Mouse (Mus musculus): ENCODE measurements around the gene St6galnac3. TPM values are rescaled to one million over a fixed set of nuclear protein-coding genes. Genes with fewer than 3 reads are reported as not detected.

The St6galnac3 gene
- total RNA-seq, 2 experiments from 2014 or later: 25.9 to 27.4 TPM

DNA sequence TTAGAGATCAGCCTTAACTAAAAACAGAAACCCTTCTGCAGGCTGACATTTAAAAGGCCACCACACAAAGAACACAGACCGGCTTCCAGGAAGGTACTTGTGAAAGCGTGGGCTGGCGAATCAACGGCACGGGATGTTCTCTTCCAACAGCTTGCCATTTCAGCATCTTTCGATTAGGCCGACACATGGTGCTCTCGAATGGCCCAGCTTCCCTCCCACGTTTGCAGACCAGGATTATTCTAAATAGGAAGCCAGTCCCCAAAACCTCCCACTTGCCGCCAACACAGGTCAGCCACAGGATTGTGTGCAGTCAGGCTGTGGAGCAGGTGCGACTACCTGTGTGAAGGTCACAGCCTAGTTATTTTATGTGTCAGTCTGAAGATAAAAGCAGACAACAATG is 153.8 kb downstream of the St6galnac3 start:
- no peak for TF ChIP-seq CTCF (conservative IDR thresholded peaks at IDR 0.05)
- Histone ChIP-seq H3K27ac (peak overlapping the region; percentile 95), H3K4me3 (no peak overlapping the region)
- peak; percentile 77 to 89 for DNase-seq (ENCODE audit: low spot score in 2 of 2)

DNA sequence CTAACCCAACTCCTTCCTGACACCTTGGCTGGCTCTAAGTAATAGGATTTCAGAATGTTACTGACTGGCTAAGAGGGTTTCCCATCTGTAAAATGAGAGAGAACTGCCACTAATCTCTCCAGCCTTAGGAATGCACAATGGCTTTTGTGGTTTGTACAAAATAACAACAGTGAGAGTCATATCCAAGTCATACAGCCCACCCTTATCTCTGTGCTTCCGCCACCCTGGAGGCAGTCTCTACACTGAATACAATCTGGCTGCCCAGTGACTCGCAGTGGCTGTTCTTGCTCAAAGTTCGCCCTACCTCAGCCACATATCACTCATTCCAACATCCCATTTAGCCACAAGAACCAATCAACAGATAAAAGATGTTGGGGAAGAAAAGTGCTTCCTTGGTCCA is 156.2 kb downstream of the St6galnac3 start:
- Histone ChIP-seq H3K4me3 (no peak overlapping the region), H3K27ac (peak overlapping the region; percentile 86)
- no peak for TF ChIP-seq CTCF (conservative IDR thresholded peaks at IDR 0.05)
- DNase-seq (ENCODE audit: low spot score in 2 of 2): no peak

DNA sequence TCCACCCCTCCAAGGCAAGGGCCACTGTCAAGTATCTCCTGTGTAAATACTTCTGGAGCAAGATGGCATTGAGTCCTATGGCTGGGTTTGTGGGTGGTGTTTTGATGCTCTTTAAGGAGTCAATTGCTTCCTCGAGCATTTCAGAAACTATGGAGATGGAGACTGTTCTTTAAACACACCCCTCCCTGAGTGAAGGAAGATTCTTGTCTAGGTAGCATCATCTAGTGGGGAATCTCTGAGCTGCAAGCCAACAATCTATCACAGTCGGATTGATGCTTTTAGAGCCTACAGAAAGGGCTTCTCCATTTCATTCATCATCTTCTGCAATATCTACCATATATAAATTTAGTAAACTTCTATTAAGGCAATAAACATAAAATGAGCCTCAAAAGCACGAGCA is 157.1 kb downstream of the St6galnac3 start:
- TF ChIP-seq CTCF (conservative IDR thresholded peaks at IDR 0.05): peak; percentile 84
- peak in 1 of 2 experiments; percentile 74 for DNase-seq (ENCODE audit: low spot score in 2 of 2)
- H3K4me3 ChIP-seq: no peak overlapping the region

DNA sequence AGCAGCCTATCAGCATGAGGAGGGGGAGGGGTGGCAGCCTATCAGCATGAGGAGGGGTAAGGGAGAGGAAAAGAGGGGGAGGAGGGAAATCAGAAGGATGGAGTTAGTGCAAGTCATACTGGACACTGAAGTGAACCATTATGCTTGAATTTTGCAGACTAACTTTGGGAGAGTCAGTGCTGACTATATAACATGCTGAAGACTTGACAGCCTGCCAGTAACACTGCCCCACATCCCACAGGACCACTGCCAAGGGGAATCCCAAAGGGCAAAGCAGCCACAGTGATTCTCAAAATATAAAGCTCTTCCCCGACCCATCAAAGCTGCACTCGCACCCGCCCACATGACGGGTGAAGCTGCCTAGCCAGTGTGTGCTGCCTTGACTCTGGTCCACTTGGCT is 157.5 kb downstream of the St6galnac3 start:
- no peak for TF ChIP-seq CTCF (conservative IDR thresholded peaks at IDR 0.05)
- no peak overlapping the region for H3K4me3 ChIP-seq
- peak overlapping the region; percentile 86 for H3K27ac ChIP-seq
- DNase-seq (ENCODE audit: low spot score in 2 of 2): no peak

More for the DNA sequence above, 157.1 kb downstream of the St6galnac3 start:
- H3K27ac ChIP-seq: peak overlapping the region; percentile 86

DNA sequence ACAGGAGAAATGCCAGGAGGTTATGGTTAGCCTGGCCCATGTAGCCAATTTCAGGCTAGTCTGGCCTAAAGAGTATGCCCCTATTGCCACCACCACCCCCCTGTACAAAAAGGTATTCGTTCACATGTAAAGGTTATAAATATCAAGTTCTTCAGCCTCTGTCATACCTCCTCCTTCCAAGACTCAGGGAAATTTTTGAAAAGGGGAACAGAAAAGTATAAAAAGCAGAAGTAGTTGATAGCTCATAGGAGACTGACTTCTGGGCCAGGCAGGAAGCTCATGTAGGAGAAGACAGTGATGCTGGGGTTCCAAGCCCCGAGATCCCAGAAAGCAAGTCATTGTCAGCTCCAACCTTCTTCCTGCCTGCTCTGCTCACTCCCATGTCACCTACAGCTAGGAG is 158.9 kb downstream of the St6galnac3 start:
- no peak for DNase-seq (ENCODE audit: low spot score in 2 of 2)
- H3K27ac ChIP-seq: peak overlapping the region; percentile 86
- H3K4me3 ChIP-seq: no peak overlapping the region
- no peak for TF ChIP-seq CTCF (conservative IDR thresholded peaks at IDR 0.05)

DNA sequence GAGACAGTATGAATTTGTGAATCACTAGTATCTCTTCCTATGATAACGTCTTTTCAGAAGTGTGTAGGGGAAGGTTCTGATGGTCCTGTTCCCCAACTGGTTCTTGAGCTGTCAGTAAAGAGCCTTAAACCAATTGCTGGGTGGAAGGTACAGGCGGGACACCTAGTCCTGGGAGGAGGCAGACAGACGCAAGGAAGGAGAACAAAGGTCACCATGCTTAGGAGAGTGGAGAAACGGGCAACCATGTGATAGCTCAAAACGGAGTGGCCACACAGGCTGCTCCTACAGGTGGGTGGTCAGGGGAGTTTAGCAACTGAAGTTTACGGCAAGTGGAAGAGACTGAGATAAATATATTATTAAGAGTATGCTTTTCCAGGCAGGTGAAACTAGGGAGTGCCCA is 164.1 kb downstream of the St6galnac3 start:
- H3K27ac ChIP-seq: no peak overlapping the region
- no peak for TF ChIP-seq CTCF (conservative IDR thresholded peaks at IDR 0.05)
- DNase-seq (ENCODE audit: low spot score in 2 of 2): no peak
- no peak overlapping the region for H3K4me3 ChIP-seq

DNA sequence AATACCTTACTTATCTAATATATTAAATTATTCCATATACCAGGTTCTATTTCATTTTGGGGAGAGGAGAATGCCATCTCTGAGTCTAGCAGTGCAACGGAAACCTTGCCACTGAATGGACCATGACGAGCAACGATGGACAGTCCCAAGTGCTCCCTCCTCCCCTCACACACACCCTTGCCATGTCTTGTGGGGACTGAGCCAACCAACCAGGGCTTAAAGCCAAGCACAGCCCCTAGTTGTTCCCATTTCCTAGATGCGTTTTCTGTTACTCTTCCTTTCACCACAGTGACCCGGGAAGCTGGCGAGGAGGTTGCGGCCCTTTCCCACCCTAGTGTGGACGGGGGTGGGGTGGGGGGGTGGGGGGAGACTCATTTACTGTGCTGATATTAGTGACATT is 165.4 kb downstream of the St6galnac3 start:
- no peak overlapping the region for H3K27ac ChIP-seq
- TF ChIP-seq CTCF (conservative IDR thresholded peaks at IDR 0.05): no peak
- H3K4me3 ChIP-seq: no peak overlapping the region
- DNase-seq (ENCODE audit: low spot score in 2 of 2): no peak

DNA sequence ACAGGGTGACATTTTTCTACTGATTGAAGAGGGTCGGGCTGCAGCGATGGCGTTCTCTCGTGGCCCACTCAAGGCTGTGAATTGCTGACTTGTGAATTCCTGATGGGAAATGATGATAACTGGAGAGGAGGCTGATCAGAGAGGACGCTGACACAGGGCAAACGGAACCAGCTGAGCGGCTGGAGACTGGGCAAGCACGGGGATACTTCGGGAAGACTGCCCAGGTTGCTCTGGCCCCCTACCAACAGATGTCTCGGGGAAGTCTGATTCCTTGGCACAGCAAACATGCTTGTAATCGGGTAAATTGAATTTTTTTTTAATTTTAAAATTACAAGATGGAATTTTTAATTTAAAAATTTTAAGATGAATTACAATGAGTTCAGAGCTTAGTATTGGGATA is 168.4 kb downstream of the St6galnac3 start:
- DNase-seq (ENCODE audit: low spot score in 2 of 2): no peak
- H3K4me3 ChIP-seq: peak overlapping the region; percentile 30; the same call in 1 of the 2 replicates
- TF ChIP-seq CTCF (conservative IDR thresholded peaks at IDR 0.05): no peak
- peak overlapping the region; percentile 60 for H3K27ac ChIP-seq

DNA sequence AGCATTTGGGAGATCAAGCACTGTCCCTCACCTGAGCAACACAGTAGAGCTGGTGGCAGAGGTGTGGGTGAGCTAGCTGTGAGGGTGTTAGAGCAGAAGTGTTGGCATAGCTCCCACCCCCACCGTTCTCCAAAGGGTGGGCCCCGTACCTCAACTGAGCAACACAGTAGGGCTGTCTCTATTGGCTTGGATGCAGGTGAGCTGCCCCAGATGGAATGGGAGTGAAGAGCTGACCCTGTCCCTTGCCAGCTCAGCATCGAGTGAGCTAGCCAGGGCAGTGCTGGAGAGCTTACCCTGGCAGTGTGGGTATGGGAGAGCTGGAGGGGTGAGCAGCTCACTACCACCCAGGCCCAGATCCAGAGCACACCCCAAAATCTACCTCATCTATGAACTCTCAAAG is 171.3 kb downstream of the St6galnac3 start:
- TF ChIP-seq CTCF (conservative IDR thresholded peaks at IDR 0.05): no peak
- Histone ChIP-seq H3K27ac (no peak overlapping the region), H3K4me3 (no peak overlapping the region)
- DNase-seq (ENCODE audit: low spot score in 2 of 2): no peak

DNA sequence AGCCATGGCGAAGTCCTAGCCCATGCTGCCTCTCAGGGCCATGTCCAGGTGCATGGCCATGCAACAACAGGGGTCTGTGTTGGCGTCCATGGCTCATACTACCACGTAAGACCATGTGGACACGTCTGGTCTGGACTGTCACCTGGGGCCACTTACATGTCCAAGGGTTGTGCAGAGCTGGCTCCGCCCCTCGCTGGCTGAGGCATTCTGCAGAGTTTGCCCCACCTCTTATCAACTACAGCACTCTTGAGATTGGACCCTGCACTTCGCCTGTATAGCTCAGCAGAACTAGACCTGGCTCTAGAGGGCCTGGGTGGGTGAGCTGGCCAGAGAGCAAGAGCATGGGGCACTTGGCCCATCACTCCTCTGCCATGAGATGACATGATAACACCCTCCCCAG is 171.7 kb downstream of the St6galnac3 start:
- DNase-seq (ENCODE audit: low spot score in 2 of 2): no peak
- Histone ChIP-seq H3K27ac (no peak overlapping the region), H3K4me3 (no peak overlapping the region)
- TF ChIP-seq CTCF (conservative IDR thresholded peaks at IDR 0.05): no peak

DNA sequence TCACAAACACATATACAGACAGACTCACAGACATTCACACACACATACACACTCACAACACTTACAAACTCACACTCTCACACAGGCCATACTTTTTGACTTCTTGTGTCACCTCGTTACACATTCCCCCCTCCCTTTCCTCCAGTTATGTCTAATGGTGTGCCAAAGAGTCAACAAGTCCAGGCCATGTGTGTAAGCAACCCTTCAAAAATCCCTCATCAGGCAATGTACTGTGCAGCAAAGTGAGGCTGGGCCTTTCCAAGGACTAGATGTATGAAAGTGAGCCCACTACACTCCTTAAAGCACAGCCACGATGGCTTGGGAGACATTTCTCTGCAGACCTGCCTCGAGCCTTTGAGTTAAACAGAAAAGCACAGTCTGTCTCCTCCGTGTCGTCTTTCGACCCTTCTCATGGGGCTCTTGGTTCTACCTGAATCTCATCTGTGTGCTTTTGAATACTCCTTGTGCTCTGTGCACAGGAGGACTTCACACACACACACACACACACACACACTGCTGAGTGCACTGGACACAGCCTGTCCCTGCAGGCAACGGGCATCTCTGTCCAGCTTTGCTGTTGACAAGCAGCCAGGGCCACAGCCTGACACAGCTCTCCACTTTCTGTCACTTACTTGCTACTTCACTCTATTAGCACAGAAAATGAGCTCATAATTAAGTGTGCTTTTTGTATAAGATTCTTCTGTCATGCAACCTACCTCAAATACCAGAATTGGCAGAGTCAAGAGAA is 177.9 kb downstream of the St6galnac3 start:
- Histone ChIP-seq H3K27ac (no peak overlapping the region), H3K4me3 (no peak overlapping the region)
- DNase-seq (ENCODE audit: low spot score in 2 of 2): no peak
- TF ChIP-seq CTCF (conservative IDR thresholded peaks at IDR 0.05): no peak

DNA sequence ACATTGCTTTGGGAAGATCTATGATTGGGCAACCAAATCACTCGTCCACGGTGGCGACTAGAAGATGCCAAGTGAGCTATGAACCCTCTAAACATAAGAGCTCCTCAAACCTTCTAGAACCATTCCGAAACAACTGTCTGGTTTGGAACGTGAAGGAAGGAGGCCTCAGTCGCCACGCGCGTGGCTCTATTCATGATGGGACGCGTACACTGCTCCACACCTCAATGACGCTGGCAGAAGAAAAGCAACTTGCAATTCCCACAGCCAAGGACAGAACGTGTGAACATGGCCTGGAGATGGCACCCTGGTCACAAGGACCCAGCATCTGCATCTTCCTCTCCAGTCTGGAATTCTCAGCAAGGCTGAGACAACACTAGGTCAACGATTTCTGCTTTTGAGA is 185.1 kb downstream of the St6galnac3 start:
- no peak for DNase-seq (ENCODE audit: low spot score in 2 of 2)
- Histone ChIP-seq H3K4me3 (no peak overlapping the region), H3K27ac (peak overlapping the region; percentile 15; the same call in 1 of the 2 replicates)
- no peak for TF ChIP-seq CTCF (conservative IDR thresholded peaks at IDR 0.05)

DNA sequence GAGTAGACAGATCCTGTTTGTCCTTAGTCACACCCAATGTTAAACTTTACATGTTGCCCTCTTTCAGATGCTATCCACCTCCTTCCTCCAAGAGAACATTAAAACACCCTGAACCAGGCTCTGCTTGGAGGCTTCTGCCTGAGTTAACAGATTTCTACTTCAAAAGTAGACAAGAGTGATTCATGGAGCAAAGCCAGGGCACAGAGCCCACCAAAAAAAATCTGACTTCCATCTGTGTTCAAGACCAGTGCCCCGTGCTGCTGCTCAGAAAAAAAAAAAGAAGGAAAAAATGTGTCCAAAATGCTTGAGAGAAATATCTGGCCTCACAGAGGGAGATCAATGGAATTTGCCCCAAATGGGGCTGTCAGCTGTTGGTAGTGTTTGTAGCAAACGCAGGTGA is 186.6 kb downstream of the St6galnac3 start:
- no peak for DNase-seq (ENCODE audit: low spot score in 2 of 2)
- H3K27ac ChIP-seq: peak overlapping the region; percentile 87; the same call in 1 of the 2 replicates
- no peak for TF ChIP-seq CTCF (conservative IDR thresholded peaks at IDR 0.05)
- no peak overlapping the region for H3K4me3 ChIP-seq

DNA sequence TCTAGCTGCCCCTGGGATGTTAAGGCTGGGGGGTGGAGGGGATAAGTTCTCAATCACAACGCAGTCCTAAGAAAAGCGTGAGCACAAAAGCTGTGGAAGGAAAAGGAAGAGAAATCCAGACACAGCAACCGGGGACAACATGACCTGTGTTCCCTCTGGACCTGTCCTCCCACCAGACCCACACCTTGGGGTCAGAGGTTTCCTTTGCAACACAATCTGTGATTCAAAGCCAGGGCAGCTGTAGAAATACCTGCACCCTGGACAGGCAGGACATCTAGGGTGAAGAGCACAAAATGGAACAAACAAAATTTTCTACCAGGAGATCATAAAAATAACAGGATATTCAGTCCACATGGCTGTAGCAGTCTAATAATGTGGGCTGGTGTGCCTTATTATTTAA is 187.5 kb downstream of the St6galnac3 start:
- no peak for TF ChIP-seq CTCF (conservative IDR thresholded peaks at IDR 0.05)
- DNase-seq (ENCODE audit: low spot score in 2 of 2): no peak
- peak overlapping the region; percentile 87 for H3K27ac ChIP-seq
- no peak overlapping the region for H3K4me3 ChIP-seq

Measured in layer of hippocampus, adult 2 months (tissue).